Mouse (Mus musculus): ENCODE data around the gene Siglech. TPM values are rescaled to one million over a fixed set of nuclear protein-coding genes. Genes with fewer than 3 reads are reported as not detected.
"Not testable (repeated sequence)": the region's sequence is repeated elsewhere in the genome, so short reads cannot be mapped to it uniquely, and the experiment has no call there.

Siglech gene
- polyA plus RNA-seq, 1 experiment: 22.7 TPM

DNA sequence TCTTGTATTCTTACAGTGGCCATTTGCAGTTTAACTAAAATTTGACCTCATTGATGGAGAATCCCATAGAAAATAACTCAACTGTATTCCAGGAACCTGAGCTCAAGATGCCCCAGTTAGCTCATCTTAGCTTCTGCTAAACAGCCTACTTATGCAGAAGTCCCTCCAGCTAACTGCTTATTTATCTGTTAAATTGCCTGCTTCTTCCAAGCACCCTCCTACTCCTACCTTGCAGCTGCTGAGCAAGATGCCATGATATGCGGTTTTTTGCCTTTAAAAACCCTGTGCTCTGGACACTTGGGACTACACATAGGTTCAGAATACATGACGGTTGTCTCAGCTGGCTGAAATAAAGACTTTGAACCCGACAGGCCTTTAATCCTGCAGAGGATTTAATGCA lies 8.6 kb upstream of the Siglech start:
- H3K4me3 ChIP-seq (replicated peaks; ENCODE audit: control insufficient read depth, low read depth, low read length): no peak overlapping the region
- no peaks in the 10 kb centered on the region for H3K4me1 ChIP-seq (ENCODE audit: control insufficient read depth, insufficient read depth, low read length)
- WGBS: 70% methylated on average over 3 of the region's 3 CpGs
- no peak overlapping the region for H3K27ac ChIP-seq (ENCODE audit: control insufficient read depth, insufficient read depth, low read depth, low read length, poor library complexity)
- TF ChIP-seq POLR2A (IDR thresholded peaks at IDR 0.05; ENCODE audit: borderline replicate concordance, control insufficient read depth, low read depth, low read length) (no peak), CTCF (IDR thresholded peaks at IDR 0.05; ENCODE audit: control insufficient read depth, insufficient read depth, low read length) (no peak)

DNA sequence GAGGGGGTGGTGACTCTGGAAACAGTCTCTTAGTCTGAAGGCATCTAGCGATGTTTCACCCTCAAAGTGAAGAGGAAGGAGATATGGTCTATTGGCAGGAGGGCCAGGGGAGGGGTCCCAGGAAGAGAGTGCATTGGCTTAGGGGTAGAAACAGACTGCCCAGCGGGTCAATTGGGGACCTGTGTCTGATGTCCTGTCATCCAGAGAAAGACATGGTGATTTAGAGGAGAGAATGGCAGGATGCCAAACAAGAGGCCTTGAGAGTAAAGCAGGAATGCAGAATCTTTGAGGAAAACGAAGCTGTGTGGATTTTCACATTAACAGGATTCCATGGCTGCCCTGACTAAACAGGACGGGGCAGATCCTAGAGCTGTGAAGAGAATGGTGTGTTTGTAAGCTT lies 12.0 kb downstream of the Siglech start:
- H3K4me1 ChIP-seq (ENCODE audit: control insufficient read depth, insufficient read depth, low read length): peaks cover 3% of the 10 kb centered on the region
- 65% methylated on average over 4 of the region's 4 CpGs for WGBS
- no peak overlapping the region for H3K27ac ChIP-seq (ENCODE audit: control insufficient read depth, insufficient read depth, low read depth, low read length, poor library complexity)
- no peak for TF ChIP-seq POLR2A (IDR thresholded peaks at IDR 0.05; ENCODE audit: borderline replicate concordance, control insufficient read depth, low read depth, low read length)
- TF ChIP-seq CTCF (IDR thresholded peaks at IDR 0.05; ENCODE audit: control insufficient read depth, insufficient read depth, low read length): no peak
- no peak overlapping the region for H3K4me3 ChIP-seq (replicated peaks; ENCODE audit: control insufficient read depth, low read depth, low read length)

DNA sequence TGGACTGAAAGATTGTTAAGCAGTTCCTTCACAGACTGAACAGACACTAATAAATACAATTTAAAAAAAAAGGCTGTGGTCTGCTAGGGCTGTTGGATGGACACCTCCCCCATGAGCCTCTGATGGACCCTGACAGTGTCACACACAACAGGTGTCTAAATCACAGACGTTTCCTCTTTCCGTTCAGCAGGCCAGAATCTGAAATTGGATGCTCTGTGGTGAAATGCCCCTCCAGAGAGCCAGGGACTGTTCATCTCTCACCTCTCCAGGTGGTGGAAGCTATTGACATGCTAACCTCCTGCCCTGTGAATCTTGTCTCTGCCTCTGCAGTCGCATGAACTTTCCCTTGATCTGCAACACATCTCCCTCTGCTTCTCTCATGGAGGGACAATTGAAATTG lies 14.5 kb downstream of the Siglech start:
- TF ChIP-seq POLR2A (IDR thresholded peaks at IDR 0.05; ENCODE audit: borderline replicate concordance, control insufficient read depth, low read depth, low read length) (no peak), CTCF (IDR thresholded peaks at IDR 0.05; ENCODE audit: control insufficient read depth, insufficient read depth, low read length) (no peak)
- WGBS: 30% methylated on average over 3 of the region's 3 CpGs

DNA sequence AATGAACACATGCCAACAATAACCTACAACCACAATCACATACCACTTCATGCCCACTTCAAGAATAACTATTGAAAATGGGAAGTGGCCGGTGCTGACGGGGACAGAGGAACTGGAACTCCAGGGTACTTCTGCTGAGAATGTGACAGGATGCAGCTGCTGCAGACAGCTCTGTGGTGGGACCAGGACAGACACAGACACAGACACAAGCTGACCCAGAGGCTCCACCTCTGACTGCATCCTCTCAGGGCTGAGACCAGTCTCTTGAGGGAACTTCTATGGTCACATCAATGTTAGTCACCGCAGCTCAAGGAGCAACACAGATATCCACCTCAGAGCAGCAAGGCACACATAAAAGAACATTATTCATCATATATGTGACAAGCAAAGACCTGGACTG lies 16.6 kb downstream of the Siglech start:
- 2% methylated on average over 3 of the region's 3 CpGs for WGBS
- peaks cover 2% of the 10 kb centered on the region for H3K4me1 ChIP-seq (ENCODE audit: control insufficient read depth, insufficient read depth, low read length)
- peak overlapping the region; percentile 19; the same call in 1 of the 2 replicates for H3K27ac ChIP-seq (ENCODE audit: control insufficient read depth, insufficient read depth, low read depth, low read length, poor library complexity)
- H3K4me3 ChIP-seq (replicated peaks; ENCODE audit: control insufficient read depth, low read depth, low read length): no peak overlapping the region
- TF ChIP-seq CTCF (IDR thresholded peaks at IDR 0.05; ENCODE audit: control insufficient read depth, insufficient read depth, low read length) (no peak), POLR2A (IDR thresholded peaks at IDR 0.05; ENCODE audit: borderline replicate concordance, control insufficient read depth, low read depth, low read length) (no peak)

More for the DNA sequence above, 14.5 kb downstream of the Siglech start:
- Histone ChIP-seq H3K27ac (ENCODE audit: control insufficient read depth, insufficient read depth, low read depth, low read length, poor library complexity) (no peak overlapping the region), H3K4me3 (replicated peaks; ENCODE audit: control insufficient read depth, low read depth, low read length) (no peak overlapping the region), H3K4me1 (ENCODE audit: control insufficient read depth, insufficient read depth, low read length) (peaks cover 3% of the 10 kb centered on the region)

DNA sequence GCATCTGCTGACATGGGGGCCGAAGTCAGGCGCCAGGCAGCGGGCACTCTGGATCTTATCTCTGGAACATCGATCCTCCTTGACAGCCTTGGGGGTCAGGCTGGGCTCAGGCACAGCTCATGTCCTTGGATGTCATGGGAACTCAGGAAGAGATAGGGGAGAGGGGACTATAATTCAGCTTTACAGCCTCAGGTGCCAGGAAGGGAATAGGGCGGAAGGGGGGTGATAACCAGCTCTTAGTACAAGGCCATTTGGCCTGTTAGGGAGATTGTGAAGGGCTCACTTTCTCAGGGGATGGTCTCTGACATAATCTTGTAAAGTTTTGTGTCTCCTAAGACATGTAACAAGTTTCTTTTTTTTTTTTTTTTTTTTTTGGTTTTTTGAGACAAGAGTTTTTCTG lies 22.6 kb downstream of the Siglech start:
- not testable (repeated sequence) for H3K4me1 ChIP-seq (ENCODE audit: control insufficient read depth, insufficient read depth, low read length); H3K27ac ChIP-seq (ENCODE audit: control insufficient read depth, insufficient read depth, low read depth, low read length, poor library complexity); H3K4me3 ChIP-seq (replicated peaks; ENCODE audit: control insufficient read depth, low read depth, low read length)
- WGBS: 72% methylated on average over 5 of the region's 5 CpGs

DNA sequence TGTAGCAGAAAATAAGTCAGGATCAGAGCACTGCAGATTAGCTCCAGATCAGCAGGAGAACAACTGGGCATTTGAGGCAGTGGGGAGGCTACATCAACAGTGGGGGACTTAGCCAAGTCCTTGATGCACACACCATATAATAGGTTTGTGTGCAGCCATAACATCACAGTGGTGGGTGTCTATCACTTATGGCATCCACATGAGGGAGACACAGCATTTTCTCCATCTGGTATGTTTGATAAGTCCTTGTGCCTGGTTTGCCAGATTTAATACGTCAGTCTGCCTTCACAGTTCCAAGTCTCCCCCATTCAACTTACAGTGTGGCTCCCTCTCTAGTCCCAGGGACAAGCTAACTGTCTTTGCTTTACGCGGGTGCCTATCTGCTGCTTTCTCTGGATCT lies 24.3 kb downstream of the Siglech start:
- 81% methylated on average over 3 of the region's 3 CpGs for WGBS
- H3K4me1 ChIP-seq (ENCODE audit: control insufficient read depth, insufficient read depth, low read length): peaks cover 1% of the 10 kb centered on the region; the same call in 1 of the 2 replicates
- H3K27ac ChIP-seq (ENCODE audit: control insufficient read depth, insufficient read depth, low read depth, low read length, poor library complexity): no peak overlapping the region
- TF ChIP-seq CTCF (IDR thresholded peaks at IDR 0.05; ENCODE audit: control insufficient read depth, insufficient read depth, low read length) (no peak), POLR2A (IDR thresholded peaks at IDR 0.05; ENCODE audit: borderline replicate concordance, control insufficient read depth, low read depth, low read length) (no peak)
- H3K4me3 ChIP-seq (replicated peaks; ENCODE audit: control insufficient read depth, low read depth, low read length): no peak overlapping the region

DNA sequence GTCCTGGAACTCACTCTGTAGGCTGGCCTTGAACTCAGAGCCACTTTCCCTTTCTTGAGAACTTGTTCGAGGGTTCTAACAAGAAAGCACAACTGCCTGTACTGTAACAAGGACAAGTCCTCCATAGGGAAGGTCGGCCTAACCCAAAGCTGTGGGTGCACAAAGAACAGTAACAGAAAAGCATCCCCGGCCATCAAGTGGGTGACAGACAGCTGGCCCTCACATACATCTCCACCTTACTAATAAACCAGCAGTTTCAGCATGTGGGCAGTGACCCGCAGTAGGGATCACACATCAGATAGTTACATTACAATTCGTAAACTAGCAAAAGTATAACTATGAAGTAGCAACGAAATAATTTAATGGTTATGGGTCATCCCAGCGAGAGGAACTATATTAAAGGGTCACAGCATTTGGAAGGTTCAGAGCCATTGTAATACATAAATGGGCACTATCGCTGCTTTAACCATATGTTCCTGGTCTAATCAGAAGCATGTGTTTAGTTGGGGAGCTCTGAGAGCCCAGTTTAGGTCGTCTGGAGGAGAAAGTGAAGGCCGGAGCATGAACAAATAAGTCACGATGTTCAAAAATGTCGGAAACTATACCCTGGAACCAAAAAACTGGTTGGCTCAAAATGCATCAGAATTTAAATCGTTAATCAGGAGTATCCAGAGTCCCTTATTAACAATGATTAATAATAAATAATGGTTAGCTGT lies 25.4 kb downstream of the Siglech start:
- Histone ChIP-seq H3K4me3 (replicated peaks; ENCODE audit: control insufficient read depth, low read depth, low read length) (peak overlapping the region; percentile 83), H3K4me1 (ENCODE audit: control insufficient read depth, insufficient read depth, low read length) (peaks cover 1% of the 10 kb centered on the region; the same call in 1 of the 2 replicates), H3K27ac (ENCODE audit: control insufficient read depth, insufficient read depth, low read depth, low read length, poor library complexity) (no peak overlapping the region)
- 38% methylated on average over 13 of the region's 13 CpGs for WGBS
- no peak for TF ChIP-seq CTCF (IDR thresholded peaks at IDR 0.05; ENCODE audit: control insufficient read depth, insufficient read depth, low read length)
- TF ChIP-seq POLR2A (IDR thresholded peaks at IDR 0.05; ENCODE audit: borderline replicate concordance, control insufficient read depth, low read depth, low read length): no peak

DNA sequence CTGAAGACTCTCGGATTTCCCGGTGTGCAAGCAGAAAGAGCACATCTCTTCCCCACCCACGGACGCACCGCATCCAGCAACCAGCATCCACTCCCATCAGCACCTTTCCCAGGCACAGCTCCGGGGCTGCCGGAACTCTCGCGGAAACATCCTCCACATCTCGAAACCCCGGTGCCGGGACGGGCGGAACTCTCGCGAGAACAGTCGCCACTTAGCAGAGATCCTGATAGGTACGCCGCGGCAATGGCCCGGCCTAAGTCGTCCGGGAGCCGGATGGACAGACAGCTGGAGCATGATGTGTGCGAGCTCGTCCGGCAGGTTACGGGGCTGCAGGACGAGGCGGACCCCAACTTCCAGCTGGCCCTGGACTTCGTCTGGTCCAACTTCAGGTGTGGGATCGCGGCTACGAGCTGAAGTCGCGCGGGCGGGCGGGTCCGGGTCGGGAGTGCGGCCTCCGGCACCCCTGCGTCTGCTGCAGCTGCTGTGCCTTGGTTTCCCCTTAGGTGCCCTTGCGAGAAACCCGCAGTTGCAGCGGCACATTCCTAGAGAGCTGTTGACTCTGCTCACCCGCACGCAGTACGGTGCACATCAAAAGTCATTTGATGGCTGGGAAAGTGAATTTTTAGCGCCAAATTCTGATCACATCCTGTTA lies 26.1 kb downstream of the Siglech start, which contains the start of gene Tubgcp5:
TSS of gene Tubgcp5 (plus strand) at position 203 of the 652 bp plus-strand sequence.
- H3K4me1 ChIP-seq (ENCODE audit: control insufficient read depth, insufficient read depth, low read length): peaks cover 1% of the 10 kb centered on the region; the same call in 1 of the 2 replicates
- 0 out of 2 replicates have a peak within 1 kb of the TSS, but pooled peaks have one; percentile 31 for H3K27ac ChIP-seq (ENCODE audit: control insufficient read depth, insufficient read depth, low read depth, low read length, poor library complexity)
- WGBS: under 1% methylated on average over 51 of the region's 51 CpGs
- TF ChIP-seq POLR2A (IDR thresholded peaks at IDR 0.05; ENCODE audit: borderline replicate concordance, control insufficient read depth, low read depth, low read length) (peak; percentile 96; the same call in 1 of the 2 replicates), CTCF (IDR thresholded peaks at IDR 0.05; ENCODE audit: control insufficient read depth, insufficient read depth, low read length) (no peak)
- H3K4me3 ChIP-seq (replicated peaks; ENCODE audit: control insufficient read depth, low read depth, low read length): peak within 1 kb of the TSS; percentile 83

Measured in bone marrow, adult 2 months (tissue).